Mouse (Mus musculus) embryonic facial prominence, embryonic 13.5 days (tissue): Measurements from ENCODE around the gene Igf1r. TPM values are rescaled to one million over a fixed set of nuclear protein-coding genes. Genes with fewer than 3 reads are reported as not detected.

ENCODE experiments used
- ATAC-seq: fragments of 200-750 bp; cut with Nextera tagmentation; 2 replicates; pipeline ENCODE4 v1.8.0; 2017; ENCODE audit warnings: low read depth; ENCODE audit not compliant: insufficient number of reproducible peaks, insufficient read depth, low FRiP score, low TSS enrichment
- H3K27ac ChIP-seq: fragments of 300-500 bp; sonication (generic); 2 replicates; pipeline ENCODE4 v1.5.1; 2015; ENCODE audit warnings: moderate library complexity, mild to moderate bottlenecking, inconsistent platforms
- H3K27me3 ChIP-seq: fragments of 300-500 bp; sonication (generic); 2 replicates; pipeline ENCODE4 v1.6.1; 2015; ENCODE audit warnings: mild to moderate bottlenecking, inconsistent platforms
- H3K36me3 ChIP-seq: fragments of 300-500 bp; sonication (generic); 2 replicates; pipeline ENCODE4 v1.6.1; 2015; ENCODE audit warnings: mild to moderate bottlenecking, inconsistent platforms
- H3K4me1 ChIP-seq: fragments of 300-500 bp; sonication (generic); 2 replicates; pipeline ENCODE4 v1.6.1; 2015; ENCODE audit warnings: inconsistent platforms
- H3K4me2 ChIP-seq: fragments of 300-500 bp; sonication (generic); 2 replicates; pipeline ENCODE4 v1.6.1; 2015; ENCODE audit warnings: moderate library complexity, mild to moderate bottlenecking, inconsistent platforms
- H3K4me3 ChIP-seq: fragments of 300-500 bp; sonication (generic); 2 replicates; pipeline ENCODE4 v1.5.1; 2015; ENCODE audit warnings: mild to moderate bottlenecking, inconsistent platforms
- H3K9ac ChIP-seq: fragments of 300-500 bp; sonication (generic); 2 replicates; pipeline ENCODE4 v1.6.1; 2015; ENCODE audit warnings: mild to moderate bottlenecking, inconsistent platforms
- H3K9me3 ChIP-seq: fragments of 300-500 bp; sonication (generic); 2 replicates; pipeline ENCODE4 v1.6.1; 2016; ENCODE audit warnings: inconsistent platforms
- WGBS: fragments of 180-500 bp; shearing (Covaris S2); methylation state at CpG from one replicate; pipeline ENCODE4 v1.1.7; 2015; ENCODE audit warnings: mixed read lengths; 5-methylcytosine and 5-hydroxymethylcytosine counted together
- polyA plus RNA-seq: library from polyadenylated mRNA; unstranded; fragments of >200 nt; fragmentation: Nextera tagmentation; extraction: Ambion mirVana; gene quantifications from 2 replicates; pipeline ENCODE4 v1.2.1, GENCODE M21; 2015

The Igf1r gene
- polyA plus RNA-seq, 1 experiment from 2014 or later, result 28.7 TPM

- Histone ChIP-seq H3K36me3 (peaks cover 45% of the 10 kb centered on the region), H3K27me3 (no peaks in the 10 kb centered on the region), H3K9ac (no peak overlapping the region), H3K9me3 (no peaks in the 10 kb centered on the region), H3K27ac (no peak overlapping the region), H3K4me1 (peaks cover 28% of the 10 kb centered on the region), H3K4me3 (no peak overlapping the region), H3K4me2 (no peak overlapping the region)
- WGBS, result 55% methylated on average over 3 of the region's 3 CpGs
- ATAC-seq, result no peak
These were observed 58.2 kb downstream of the Igf1r start for GRCm38 (mm10) chr7:68010802-68011201.

DNA sequence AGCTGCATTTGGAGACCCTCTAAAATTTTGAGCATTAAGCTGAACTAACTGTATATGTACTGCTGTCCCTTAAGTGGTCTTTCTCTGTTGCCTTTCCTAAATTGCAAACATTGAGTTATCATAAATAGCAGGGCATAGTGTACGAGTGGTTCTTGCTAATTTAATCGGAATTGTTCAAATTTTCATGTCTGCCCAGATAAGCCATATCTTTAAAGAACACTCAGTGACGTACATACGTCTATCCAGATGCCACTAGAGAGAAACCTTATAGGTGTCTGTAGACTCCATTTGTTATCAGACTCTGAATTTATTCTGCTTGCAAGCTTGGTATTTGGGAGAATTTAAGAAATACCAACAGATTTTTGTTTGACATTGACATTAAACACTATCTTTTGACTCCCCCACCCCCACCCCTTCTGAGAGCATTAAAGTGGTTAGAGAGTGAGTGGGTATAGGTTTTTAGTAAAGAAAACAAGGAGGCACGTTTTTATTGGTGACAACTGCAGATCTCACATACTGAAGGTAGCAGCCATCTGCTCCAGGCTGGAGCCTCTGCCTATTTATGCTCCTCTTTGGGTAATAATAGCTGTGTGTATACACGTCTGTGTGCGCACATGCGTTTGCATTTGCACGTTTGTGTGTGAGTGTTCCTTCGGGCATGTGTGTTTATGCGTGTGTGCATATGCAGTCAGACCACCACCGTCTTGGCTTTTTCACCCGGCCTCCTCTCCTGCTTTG lies 58.9 kb downstream of the Igf1r start:
- Histone ChIP-seq H3K9ac (no peak overlapping the region), H3K27ac (no peak overlapping the region), H3K9me3 (no peaks in the 10 kb centered on the region), H3K4me1 (peaks cover 29% of the 10 kb centered on the region), H3K4me2 (no peak overlapping the region), H3K36me3 (peaks cover 49% of the 10 kb centered on the region), H3K4me3 (no peak overlapping the region), H3K27me3 (no peaks in the 10 kb centered on the region)
- 72% methylated on average over 13 of the region's 13 CpGs for WGBS
- ATAC-seq, result no peak

- Histone ChIP-seq H3K9me3 (no peaks in the 10 kb centered on the region), H3K4me2 (no peak overlapping the region), H3K27ac (no peak overlapping the region), H3K4me3 (no peak overlapping the region), H3K27me3 (no peaks in the 10 kb centered on the region), H3K4me1 (peaks cover 35% of the 10 kb centered on the region), H3K9ac (no peak overlapping the region), H3K36me3 (peaks cover 49% of the 10 kb centered on the region)
- WGBS, result 40% methylated on average over 6 of the region's 6 CpGs
- no peak for ATAC-seq
These were observed 59.5 kb downstream of the Igf1r start for GRCm38 (mm10) chr7:68012123-68012474.

DNA sequence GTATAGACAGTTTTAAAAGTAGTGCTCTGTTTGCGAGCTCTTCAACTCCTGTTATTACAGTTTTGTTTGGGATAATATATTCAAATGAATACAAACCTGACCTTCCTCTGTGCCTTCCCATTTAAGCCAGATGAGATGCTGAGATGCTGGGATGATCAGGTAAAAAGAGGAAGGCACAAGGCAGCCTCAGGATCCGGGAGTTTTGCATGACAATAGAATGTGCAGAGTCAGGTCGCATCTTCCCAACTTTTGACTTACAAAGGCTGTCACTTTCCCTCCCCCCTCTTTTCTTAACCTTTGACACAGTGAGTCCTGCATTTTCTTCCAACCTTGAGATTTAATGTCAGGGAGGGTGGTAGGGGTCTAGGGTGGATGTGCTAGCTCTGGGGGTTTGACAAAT lies 61.9 kb downstream of the Igf1r start:
- Histone ChIP-seq H3K4me2 (no peak overlapping the region), H3K27ac (no peak overlapping the region), H3K4me1 (peaks cover 44% of the 10 kb centered on the region), H3K9ac (no peak overlapping the region), H3K9me3 (no peaks in the 10 kb centered on the region), H3K4me3 (no peak overlapping the region), H3K36me3 (peaks cover 26% of the 10 kb centered on the region; the same call in 1 of the 2 replicates), H3K27me3 (no peaks in the 10 kb centered on the region)
- no peak for ATAC-seq
- WGBS, result 82% methylated on average over 3 of the region's 3 CpGs

DNA sequence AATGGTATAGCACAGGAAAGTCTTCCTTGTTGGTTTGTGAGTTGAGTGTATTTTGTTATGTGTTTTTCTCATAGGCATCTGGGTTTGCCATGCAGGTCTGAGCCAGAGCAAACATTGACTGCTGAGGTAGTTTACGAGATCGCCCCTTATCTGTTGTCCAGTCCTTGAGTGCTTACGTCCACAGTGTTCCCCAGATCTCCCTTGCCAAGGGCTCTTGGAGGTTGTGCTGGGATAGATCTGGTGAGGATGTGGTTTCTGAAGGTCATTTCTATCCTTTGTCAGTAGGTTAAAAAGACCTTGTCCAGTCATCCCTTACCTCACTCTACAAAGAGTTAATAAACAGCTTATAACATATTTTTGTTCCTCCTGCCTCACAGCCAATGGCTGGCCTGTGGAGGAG lies 62.8 kb downstream of the Igf1r start:
- Histone ChIP-seq H3K4me1 (peaks cover 39% of the 10 kb centered on the region), H3K4me3 (no peak overlapping the region), H3K9me3 (no peaks in the 10 kb centered on the region), H3K9ac (no peak overlapping the region), H3K27ac (no peak overlapping the region), H3K4me2 (no peak overlapping the region), H3K36me3 (peaks cover 23% of the 10 kb centered on the region; the same call in 1 of the 2 replicates), H3K27me3 (no peaks in the 10 kb centered on the region)
- 96% methylated on average over 3 of the region's 3 CpGs for WGBS
- ATAC-seq, result no peak

DNA sequence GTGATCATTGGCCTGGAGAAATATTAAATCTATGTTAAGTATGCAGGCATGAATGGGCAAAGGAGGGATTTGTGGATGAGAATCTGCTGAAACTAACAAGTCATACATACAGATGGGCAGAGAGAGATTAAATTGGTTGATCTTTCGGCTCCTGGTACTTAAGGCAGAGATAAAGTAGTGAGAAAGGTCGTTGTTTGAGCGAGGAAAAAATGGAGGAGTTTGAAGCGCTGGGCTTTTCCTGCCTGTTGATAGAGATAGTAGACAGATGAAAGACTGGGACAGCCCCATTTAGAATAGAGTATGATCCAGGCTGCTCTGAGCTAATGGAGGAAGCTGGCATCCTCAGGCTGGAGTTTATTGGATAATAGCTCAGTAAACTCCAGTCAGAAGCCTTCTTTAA lies 65.4 kb downstream of the Igf1r start:
- WGBS, result 68% methylated on average over 4 of the region's 4 CpGs
- no peak overlapping the region for H3K4me3 ChIP-seq
- H3K9ac ChIP-seq, result no peak overlapping the region
- H3K36me3 ChIP-seq, result peaks cover 23% of the 10 kb centered on the region; the same call in 1 of the 2 replicates
- no peaks in the 10 kb centered on the region for H3K9me3 ChIP-seq
- no peak overlapping the region for H3K4me2 ChIP-seq
- no peak overlapping the region for H3K27ac ChIP-seq
- ATAC-seq, result no peak
- H3K4me1 ChIP-seq, result peaks cover 29% of the 10 kb centered on the region
- no peaks in the 10 kb centered on the region for H3K27me3 ChIP-seq

DNA sequence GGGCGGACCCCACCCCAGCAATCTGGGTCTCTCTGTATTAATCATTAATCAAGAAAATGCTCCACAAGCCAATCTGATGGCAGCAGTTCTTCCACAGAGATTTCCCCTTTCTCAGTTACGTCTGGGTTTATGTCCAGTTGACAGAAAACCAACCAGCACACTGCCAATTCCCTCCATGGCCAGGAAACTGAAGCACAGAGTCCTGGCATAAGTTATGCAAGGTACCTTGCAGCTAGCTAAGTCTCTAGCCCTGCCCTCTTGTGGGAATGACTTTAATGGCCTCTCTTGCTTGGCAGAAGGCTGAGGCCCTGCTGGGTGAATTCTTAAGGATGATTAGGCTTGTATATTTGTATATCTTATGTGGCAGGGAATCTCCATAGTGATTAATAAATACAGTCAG lies 67.9 kb downstream of the Igf1r start:
- no peaks in the 10 kb centered on the region for H3K9me3 ChIP-seq
- 89% methylated on average over 2 of the region's 2 CpGs for WGBS
- ATAC-seq, result no peak
- H3K36me3 ChIP-seq, result peaks cover 9% of the 10 kb centered on the region; the same call in 1 of the 2 replicates
- peaks cover 32% of the 10 kb centered on the region for H3K4me1 ChIP-seq
- no peak overlapping the region for H3K27ac ChIP-seq
- H3K4me2 ChIP-seq, result no peak overlapping the region
- no peak overlapping the region for H3K4me3 ChIP-seq
- H3K9ac ChIP-seq, result no peak overlapping the region
- H3K27me3 ChIP-seq, result no peaks in the 10 kb centered on the region

DNA sequence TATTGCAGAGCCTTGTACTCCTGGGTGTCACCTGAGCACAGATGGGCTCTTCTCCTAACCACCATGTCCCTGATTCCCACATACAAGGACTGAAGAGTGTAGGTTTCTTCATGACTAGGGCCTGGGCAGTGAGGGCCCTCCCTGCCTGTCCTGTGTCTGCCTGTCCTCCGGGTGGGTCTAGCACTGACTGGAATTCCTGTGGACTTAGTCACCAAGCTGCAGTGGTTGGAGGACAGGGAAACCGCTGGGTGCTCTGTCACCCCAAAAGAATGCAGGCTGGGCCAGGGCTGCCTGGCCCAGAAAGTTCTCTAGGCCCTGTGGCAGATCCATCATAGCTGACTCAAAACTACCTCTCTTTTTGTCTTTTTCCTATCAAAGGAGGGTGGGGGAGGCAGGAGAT lies 69.1 kb downstream of the Igf1r start:
- H3K4me2 ChIP-seq, result no peak overlapping the region
- H3K27me3 ChIP-seq, result no peaks in the 10 kb centered on the region
- ATAC-seq, result no peak
- no peak overlapping the region for H3K27ac ChIP-seq
- peaks cover 40% of the 10 kb centered on the region for H3K4me1 ChIP-seq
- no peak overlapping the region for H3K9ac ChIP-seq
- 59% methylated on average over 2 of the region's 2 CpGs for WGBS
- H3K9me3 ChIP-seq, result no peaks in the 10 kb centered on the region
- peaks cover 3% of the 10 kb centered on the region; the same call in 1 of the 2 replicates for H3K36me3 ChIP-seq
- H3K4me3 ChIP-seq, result no peak overlapping the region

- 75% methylated on average over 6 of the region's 6 CpGs for WGBS
- peaks cover 3% of the 10 kb centered on the region; the same call in 1 of the 2 replicates for H3K36me3 ChIP-seq
- no peak overlapping the region for H3K4me3 ChIP-seq
- no peak overlapping the region for H3K27ac ChIP-seq
- no peak overlapping the region for H3K4me2 ChIP-seq
- no peak for ATAC-seq
- H3K9me3 ChIP-seq, result no peaks in the 10 kb centered on the region
- H3K4me1 ChIP-seq, result peaks cover 37% of the 10 kb centered on the region
- no peaks in the 10 kb centered on the region for H3K27me3 ChIP-seq
- H3K9ac ChIP-seq, result no peak overlapping the region
These were observed 69.6 kb downstream of the Igf1r start for GRCm38 (mm10) chr7:68022188-68022587.

DNA sequence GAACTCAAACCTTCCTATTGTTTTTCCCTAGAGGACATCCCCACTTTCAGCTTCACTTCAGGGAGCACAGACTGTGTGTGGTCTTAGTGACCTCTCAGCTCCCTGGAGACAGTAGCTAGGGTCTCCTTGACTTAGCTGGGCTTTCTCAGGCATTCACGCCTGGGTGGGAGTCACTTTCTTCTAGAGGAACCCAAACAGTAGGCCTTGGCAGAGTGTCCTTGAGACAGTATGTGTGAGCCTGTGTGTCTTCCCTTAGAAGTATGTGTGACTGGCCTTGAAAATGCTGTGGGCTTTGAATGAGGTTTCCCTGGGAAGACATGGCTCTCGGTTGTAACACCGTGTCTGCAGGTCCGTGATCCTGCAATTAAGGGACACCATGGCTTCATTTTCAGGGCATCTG lies 71.3 kb downstream of the Igf1r start:
- peaks cover 3% of the 10 kb centered on the region; the same call in 1 of the 2 replicates for H3K36me3 ChIP-seq
- H3K9me3 ChIP-seq, result no peaks in the 10 kb centered on the region
- H3K4me3 ChIP-seq, result no peak overlapping the region
- H3K4me1 ChIP-seq, result peaks cover 32% of the 10 kb centered on the region
- no peak overlapping the region for H3K27ac ChIP-seq
- WGBS, result 76% methylated on average over 4 of the region's 4 CpGs
- no peak overlapping the region for H3K4me2 ChIP-seq
- H3K9ac ChIP-seq, result no peak overlapping the region
- H3K27me3 ChIP-seq, result no peaks in the 10 kb centered on the region
- ATAC-seq, result no peak

GRCm38 (mm10) chr7:68024625-68025024 lies 72.0 kb downstream of the Igf1r start:
- Histone ChIP-seq H3K9me3 (no peaks in the 10 kb centered on the region), H3K4me3 (no peak overlapping the region), H3K36me3 (peaks cover 3% of the 10 kb centered on the region; the same call in 1 of the 2 replicates), H3K4me1 (peaks cover 38% of the 10 kb centered on the region), H3K4me2 (no peak overlapping the region), H3K9ac (no peak overlapping the region), H3K27me3 (no peaks in the 10 kb centered on the region), H3K27ac (no peak overlapping the region)
- WGBS, result 82% methylated on average over 4 of the region's 4 CpGs
- ATAC-seq, result no peak

DNA sequence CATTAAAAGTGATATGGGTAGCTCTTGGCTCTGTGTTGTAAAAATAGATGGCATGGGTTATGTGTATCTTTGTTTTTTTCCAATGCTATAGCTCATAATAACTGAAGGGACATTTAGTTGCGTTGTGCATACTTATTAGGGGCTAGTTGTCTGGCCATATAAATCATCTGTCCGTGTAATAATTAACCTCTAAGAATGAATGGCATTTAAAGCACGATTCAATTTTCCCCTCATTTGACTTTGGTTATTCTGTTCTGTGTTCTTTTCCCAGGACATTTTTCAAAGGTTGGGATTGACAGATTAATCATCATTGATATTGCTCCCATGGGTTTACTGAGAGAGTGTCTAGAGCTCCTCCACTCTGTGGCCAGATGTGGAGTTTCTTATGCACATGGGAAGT lies 72.8 kb downstream of the Igf1r start:
- 76% methylated on average over 3 of the region's 3 CpGs for WGBS
- no peak overlapping the region for H3K4me2 ChIP-seq
- H3K4me3 ChIP-seq, result no peak overlapping the region
- H3K9me3 ChIP-seq, result no peaks in the 10 kb centered on the region
- peaks cover 45% of the 10 kb centered on the region for H3K4me1 ChIP-seq
- no peak for ATAC-seq
- 0 out of 2 replicates have a peak, but pooled peaks cover 3% of the 10 kb centered on the region for H3K36me3 ChIP-seq
- no peaks in the 10 kb centered on the region for H3K27me3 ChIP-seq
- no peak overlapping the region for H3K27ac ChIP-seq
- H3K9ac ChIP-seq, result no peak overlapping the region
